ENCODE assay signal across 14 mouse cellular contexts in the genomic region with DNA sequence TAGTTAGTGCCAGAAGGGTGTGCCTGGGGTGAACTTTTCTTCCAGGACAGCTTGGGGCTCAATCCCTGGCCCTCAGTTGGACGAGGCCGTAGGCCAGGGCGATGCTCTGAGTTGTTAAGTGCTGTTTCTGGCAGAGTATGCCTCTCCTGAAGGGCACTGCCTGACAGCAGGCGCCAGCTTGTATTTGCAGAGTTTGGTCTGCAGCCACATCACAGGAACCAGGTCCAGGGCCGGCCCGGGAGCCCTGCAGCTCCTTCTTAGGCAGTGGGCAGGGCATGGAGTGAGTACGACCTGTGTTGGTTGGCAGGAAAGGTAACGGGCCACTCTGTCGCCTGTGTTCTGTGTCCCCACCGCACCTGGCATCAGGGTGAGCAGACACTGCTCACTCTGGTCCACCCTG. TPM values are rescaled to one million over a fixed set of nuclear protein-coding genes. Genes with fewer than 3 reads are reported as not detected.
DNase-seq lines count a peak whose midpoint lies in the region; ATAC-seq and TF ChIP-seq lines count a peak whose summit lies in the region.
"Had no signal": no experiment of that assay in that cellular context is flagged by ENCODE, and none has a peak within 500 bp of the region (broad histone marks: within the 10 kb centered on the region; RNA-seq: fewer than 3 reads in every experiment).

No protein-coding gene starts in this region.

- no peak overlapping the region for H3K27ac ChIP-seq in forebrain, postnatal 0 days (ENCODE audit: low read depth, low read length)
- no peak overlapping the region for H3K27ac ChIP-seq in forebrain, embryonic 13.5 days
- H3K27ac ChIP-seq in thymus, adult 2 months (ENCODE audit: control insufficient read depth, insufficient read depth, low read length), result no peak overlapping the region
- no peak overlapping the region for H3K27ac ChIP-seq in kidney, embryonic 14.5 days (ENCODE audit: low read depth, low read length)
- no peak overlapping the region for H3K27ac ChIP-seq in intestine, embryonic 15.5 days
- H3K27ac ChIP-seq: limb, embryonic 12.5 days had no signal

- ATAC-seq in forebrain, postnatal 0 days, result peak; percentile 36; the same call in 1 of the 2 replicates
- no peak for ATAC-seq in forebrain, embryonic 13.5 days
- no peak for ATAC-seq in kidney, embryonic 14.5 days (ENCODE audit: low FRiP score, low TSS enrichment)
- no peak for ATAC-seq in intestine, embryonic 15.5 days

- H3K4me2 ChIP-seq in forebrain, postnatal 0 days (ENCODE audit: low read depth), result no peak overlapping the region
- no peak overlapping the region for H3K4me2 ChIP-seq in forebrain, embryonic 13.5 days
- no peak overlapping the region for H3K4me2 ChIP-seq in kidney, embryonic 14.5 days (replicated peaks; ENCODE audit: low read depth, low read length)
- no peak overlapping the region for H3K4me2 ChIP-seq in intestine, embryonic 15.5 days (replicated peaks)
- H3K4me2 ChIP-seq: limb, embryonic 12.5 days; lung, embryonic 14.5 days had no signal

- H3K4me1 ChIP-seq in forebrain, postnatal 0 days (ENCODE audit: insufficient read depth), result no peaks in the 10 kb centered on the region
- H3K4me1 ChIP-seq in forebrain, embryonic 13.5 days, result peaks cover 13% of the 10 kb centered on the region
- H3K4me1 ChIP-seq in thymus, adult 2 months (replicated peaks; ENCODE audit: control insufficient read depth, insufficient read depth, low read length), result peaks cover 6% of the 10 kb centered on the region
- H3K4me1 ChIP-seq in kidney, embryonic 14.5 days (ENCODE audit: control insufficient read depth, insufficient read depth, low read length), result peaks cover 13% of the 10 kb centered on the region
- no peaks in the 10 kb centered on the region for H3K4me1 ChIP-seq in intestine, embryonic 15.5 days (replicated peaks)
- H3K4me1 ChIP-seq: limb, embryonic 12.5 days had no signal

- 85% methylated on average over 10 of the region's 10 CpGs for WGBS in forebrain, postnatal 0 days
- WGBS in forebrain, embryonic 13.5 days, result 90% methylated on average over 10 of the region's 10 CpGs
- 97% methylated on average over 10 of the region's 10 CpGs for WGBS in thymus, adult 2 months
- 93% methylated on average over 10 of the region's 10 CpGs for WGBS in kidney, embryonic 14.5 days
- 94% methylated on average over 10 of the region's 10 CpGs for WGBS in intestine, embryonic 15.5 days

- no peak overlapping the region for H3K9ac ChIP-seq in forebrain, postnatal 0 days
- H3K9ac ChIP-seq in forebrain, embryonic 13.5 days, result no peak overlapping the region
- no peak overlapping the region for H3K9ac ChIP-seq in kidney, embryonic 14.5 days (ENCODE audit: low read depth, low read length)
- H3K9ac ChIP-seq in intestine, embryonic 15.5 days, result no peak overlapping the region
- H3K9ac ChIP-seq: limb, embryonic 12.5 days; lung, embryonic 14.5 days had no signal

- H3K9me3 ChIP-seq in forebrain, postnatal 0 days (ENCODE audit: low read length), result no peaks in the 10 kb centered on the region
- no peaks in the 10 kb centered on the region for H3K9me3 ChIP-seq in forebrain, embryonic 13.5 days (replicated peaks)
- no peaks in the 10 kb centered on the region for H3K9me3 ChIP-seq in kidney, embryonic 14.5 days (ENCODE audit: control insufficient read depth, low read length)
- H3K9me3 ChIP-seq in intestine, embryonic 15.5 days, result no peaks in the 10 kb centered on the region
- H3K9me3 ChIP-seq: limb, embryonic 12.5 days had no signal

- no peak for DNase-seq in forebrain, postnatal 0 days
- no peak for DNase-seq in thymus, adult 2 months
- DNase-seq in thymus, postnatal 4 days, result no peak
- DNase-seq in heart, postnatal 10 days, result peak; percentile 75 to 80
- no peak for DNase-seq in kidney, postnatal 36 days
- DNase-seq: embryo, embryonic 11 days; kidney, adult 11 months; lung, embryonic 14.5 days had no signal

- H3K27me3 ChIP-seq in forebrain, postnatal 0 days (ENCODE audit: insufficient read depth, low read length), result no peaks in the 10 kb centered on the region
- H3K27me3 ChIP-seq in forebrain, embryonic 13.5 days, result no peaks in the 10 kb centered on the region
- no peaks in the 10 kb centered on the region for H3K27me3 ChIP-seq in thymus, adult 2 months (ENCODE audit: control insufficient read depth, insufficient read depth, low read length)
- no peaks in the 10 kb centered on the region for H3K27me3 ChIP-seq in kidney, embryonic 14.5 days (ENCODE audit: control insufficient read depth, insufficient read depth, low read length)
- H3K27me3 ChIP-seq in intestine, embryonic 15.5 days (replicated peaks), result no peaks in the 10 kb centered on the region
- H3K27me3 ChIP-seq: limb, embryonic 12.5 days had no signal

- H3K36me3 ChIP-seq in forebrain, postnatal 0 days (ENCODE audit: insufficient read depth), result peaks cover 59% of the 10 kb centered on the region
- peaks cover 59% of the 10 kb centered on the region for H3K36me3 ChIP-seq in forebrain, embryonic 13.5 days (ENCODE audit: poor library complexity, severe bottlenecking)
- 0 out of 2 replicates have a peak, but pooled peaks cover 5% of the 10 kb centered on the region for H3K36me3 ChIP-seq in thymus, adult 2 months (ENCODE audit: control insufficient read depth, insufficient read depth, low read length)
- H3K36me3 ChIP-seq in kidney, embryonic 14.5 days (ENCODE audit: control insufficient read depth, insufficient read depth, low read length), result peaks cover 31% of the 10 kb centered on the region; the same call in 1 of the 2 replicates
- H3K36me3 ChIP-seq in intestine, embryonic 15.5 days, result peaks cover 44% of the 10 kb centered on the region

- intact Hi-C loops in heart, postnatal 10 days (cut with DNase I), result no loop called here

- 0 out of 2 replicates have a peak, but pooled peaks have one; percentile 12 for TF ChIP-seq POLR2A in thymus, adult 2 months (IDR thresholded peaks at IDR 0.05; ENCODE audit: control insufficient read depth, extremely low read depth, insufficient read depth, low read length, poor library complexity)

- no peak overlapping the region for H3K4me3 ChIP-seq in forebrain, postnatal 0 days (ENCODE audit: low read depth, low read length)
- no peak overlapping the region for H3K4me3 ChIP-seq in forebrain, embryonic 13.5 days
- no peak overlapping the region for H3K4me3 ChIP-seq in thymus, adult 2 months (ENCODE audit: control insufficient read depth, insufficient read depth, low read length)
- H3K4me3 ChIP-seq in kidney, embryonic 14.5 days (ENCODE audit: low read length), result no peak overlapping the region
- no peak overlapping the region for H3K4me3 ChIP-seq in intestine, embryonic 15.5 days (replicated peaks)
- H3K4me3 ChIP-seq: erythroblast, embryonic 14.5 days; limb, embryonic 12.5 days had no signal

- TF ChIP-seq CTCF in forebrain, postnatal 0 days (IDR thresholded peaks at IDR 0.05; ENCODE audit: low read depth), result no peak
- TF ChIP-seq CTCF in thymus, adult 2 months (IDR thresholded peaks at IDR 0.05; ENCODE audit: borderline replicate concordance, control insufficient read depth, extremely low read depth, insufficient read depth, low read length, poor library complexity), result no peak

RNA-seq across cellular contexts. Expression of a gene that starts 15.5 kb away (rescaled TPM):
- total RNA-seq in forebrain, postnatal 0 days (2014; rRNA removed), result 90.9 and 116 TPM in 2 replicates
- polyA plus RNA-seq in forebrain, postnatal 0 days (2015; fragmentation: Nextera tagmentation; extraction: Ambion mirVana), result 83.8 and 97.9 TPM in 2 replicates
- polyA plus RNA-seq in forebrain, embryonic 13.5 days (2015; fragmentation: Nextera tagmentation; extraction: Ambion mirVana), result 53.7 and 54.6 TPM in 2 replicates
- 51.0 and 61.1 TPM in 2 replicates for polyA plus RNA-seq in thymus, adult 2 months (2012; rRNA removed)
- 1 to 10 TPM; 4.8 to 5.0 TPM for total RNA-seq in heart, postnatal 10 days (2021)
- 21.0 and 36.6 TPM in 2 replicates for polyA plus RNA-seq in kidney, embryonic 14.5 days (2014; fragmentation: Nextera tagmentation; extraction: Ambion mirVana)
- 73.0 and 77.0 TPM in 2 replicates for polyA plus RNA-seq in intestine, embryonic 15.5 days (2015; fragmentation: Nextera tagmentation; extraction: Ambion mirVana)

RNA-seq across cellular contexts. Expression of a gene that starts 40.5 kb away (rescaled TPM):
- 32.2 and 48.9 TPM in 2 replicates for total RNA-seq in forebrain, postnatal 0 days (2014; rRNA removed)
- polyA plus RNA-seq in forebrain, postnatal 0 days (2015; fragmentation: Nextera tagmentation; extraction: Ambion mirVana), result 5.1 and 7.8 TPM in 2 replicates
- 2.1 TPM in 2 replicates for polyA plus RNA-seq in forebrain, embryonic 13.5 days (2015; fragmentation: Nextera tagmentation; extraction: Ambion mirVana)
- 0.09 and 0.15 TPM in 2 replicates for polyA plus RNA-seq in thymus, adult 2 months (2012; rRNA removed)
- under 1 TPM in 1 of 2 experiments, not detected in 1; 0.02 TPM for total RNA-seq in heart, postnatal 10 days (2021)
- 0.24 and 0.46 TPM in 2 replicates for polyA plus RNA-seq in kidney, embryonic 14.5 days (2014; fragmentation: Nextera tagmentation; extraction: Ambion mirVana)
- polyA plus RNA-seq in intestine, embryonic 15.5 days (2015; fragmentation: Nextera tagmentation; extraction: Ambion mirVana), result 0.25 and 0.28 TPM in 2 replicates
- total RNA-seq: megakaryocyte-erythroid progenitor cell, adult 5-6 weeks had no signal
- polyA plus RNA-seq: erythroblast, embryonic 14.5 days; lung, embryonic 14.5 days had no signal

RNA-seq across cellular contexts. Expression of a gene that starts 49.7 kb away (rescaled TPM):
- total RNA-seq in forebrain, postnatal 0 days (2014; rRNA removed), result 78.3 and 83.3 TPM in 2 replicates
- 45.7 and 48.4 TPM in 2 replicates for polyA plus RNA-seq in forebrain, postnatal 0 days (2015; fragmentation: Nextera tagmentation; extraction: Ambion mirVana)
- 33.6 and 37.6 TPM in 2 replicates for polyA plus RNA-seq in forebrain, embryonic 13.5 days (2015; fragmentation: Nextera tagmentation; extraction: Ambion mirVana)
- 22.7 and 26.4 TPM in 2 replicates for polyA plus RNA-seq in thymus, adult 2 months (2012; rRNA removed)
- total RNA-seq in heart, postnatal 10 days (2021), result 10 to 100 TPM; 56.4 to 62.5 TPM
- 29.6 and 39.8 TPM in 2 replicates for polyA plus RNA-seq in kidney, embryonic 14.5 days (2014; fragmentation: Nextera tagmentation; extraction: Ambion mirVana)
- polyA plus RNA-seq in intestine, embryonic 15.5 days (2015; fragmentation: Nextera tagmentation; extraction: Ambion mirVana), result 59.6 and 60.4 TPM in 2 replicates

RNA-seq across cellular contexts. Expression of a gene that starts 57.2 kb away (rescaled TPM):
- 22.5 and 27.1 TPM in 2 replicates for total RNA-seq in forebrain, postnatal 0 days (2014; rRNA removed)
- 6.5 and 11.0 TPM in 2 replicates for polyA plus RNA-seq in forebrain, postnatal 0 days (2015; fragmentation: Nextera tagmentation; extraction: Ambion mirVana)
- 10.2 and 12.3 TPM in 2 replicates for polyA plus RNA-seq in forebrain, embryonic 13.5 days (2015; fragmentation: Nextera tagmentation; extraction: Ambion mirVana)
- 31.7 and 32.4 TPM in 2 replicates for polyA plus RNA-seq in thymus, adult 2 months (2012; rRNA removed)
- total RNA-seq in heart, postnatal 10 days (2021), result 10 to 100 TPM; 13.2 to 14.7 TPM
- 7.7 and 14.4 TPM in 2 replicates for polyA plus RNA-seq in kidney, embryonic 14.5 days (2014; fragmentation: Nextera tagmentation; extraction: Ambion mirVana)
- 10.7 and 11.3 TPM in 2 replicates for polyA plus RNA-seq in intestine, embryonic 15.5 days (2015; fragmentation: Nextera tagmentation; extraction: Ambion mirVana)

Comparison
In these comparisons a context has a peak if more than half of its experiments do, and no peak if none do; other contexts are left out.
1. DNase-seq: peak in heart, postnatal 10 days (2 of 2); none in forebrain, postnatal 0 days (single experiment), thymus, adult 2 months (single experiment), thymus, postnatal 4 days (single experiment) and kidney, postnatal 36 days (0 of 2).